Mouse (Mus musculus): ENCODE results near the gene Atp5g2. TPM values are rescaled to one million over a fixed set of nuclear protein-coding genes. Genes with fewer than 3 reads are reported as not detected.
A peak's percentile ranks its signal among the peaks of the same experiment; 100 is the strongest.
"Not testable (repeated sequence)": the region's sequence is repeated elsewhere in the genome, so short reads cannot be mapped to it uniquely, and the experiment has no call there.

Gene Atp5g2
- polyA plus RNA-seq, 1 experiment from 2014 or later: 118 TPM

DNA sequence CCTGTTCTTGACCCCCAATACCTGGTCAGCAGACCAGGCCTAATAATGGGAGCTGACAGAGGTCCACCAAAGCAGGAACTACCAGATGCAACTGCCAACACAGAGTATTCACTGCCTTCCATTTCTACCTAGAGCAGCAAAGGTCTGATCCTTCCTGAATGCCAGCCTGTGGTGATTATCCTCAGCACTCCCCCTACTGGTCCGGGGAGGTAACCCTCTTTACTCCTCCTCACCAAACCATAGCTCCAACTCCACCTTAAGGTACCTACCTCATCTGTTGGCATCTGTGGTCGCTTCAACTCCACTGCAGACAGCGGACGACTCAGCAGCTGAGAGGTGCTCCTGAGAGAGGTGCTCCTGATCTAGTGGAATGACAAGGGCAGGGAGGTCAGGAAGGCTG is 6.7 kb downstream of the Atp5g2 start:
- Histone ChIP-seq H3K27ac (replicated peaks in 1 of 2; ENCODE audit: control insufficient read depth in 1 of 2, insufficient read depth in 1 of 2, low read depth in 2 of 2, low read length in 2 of 2) (no peak overlapping the region), H3K27me3 (ENCODE audit: control insufficient read depth, insufficient read depth, low read length) (no peaks in the 10 kb centered on the region), H3K4me1 (ENCODE audit: control insufficient read depth in 2 of 2, insufficient read depth in 2 of 2, low read length in 2 of 2) (peaks cover 2 to 6% of the 10 kb centered on the region in 2 experiments; a peak in 3 of 4 replicates), H3K4me2 (ENCODE audit: low read length) (no peak overlapping the region), H3K9me3 (ENCODE audit: control insufficient read depth, low read length) (no peaks in the 10 kb centered on the region), H3K36me3 (ENCODE audit: control insufficient read depth, insufficient read depth, low read length) (peaks cover 88% of the 10 kb centered on the region), H3K9ac (ENCODE audit: low read length) (no peak overlapping the region), H3K4me3 (ENCODE audit: control insufficient read depth in 1 of 2, insufficient read depth in 1 of 2, low read depth in 1 of 2, low read length in 2 of 2) (no peak overlapping the region)
- 41% methylated on average over 4 of the region's 4 CpGs for WGBS
- ATAC-seq (ENCODE audit: insufficient number of reproducible peaks, insufficient read depth, low FRiP score, low read depth): no peak

GRCm38 (mm10) chr15:102663825-102664224 is 8.3 kb downstream of the Atp5g2 start:
- H3K4me3 ChIP-seq (ENCODE audit: control insufficient read depth in 1 of 2, insufficient read depth in 1 of 2, low read depth in 1 of 2, low read length in 2 of 2): no peak overlapping the region
- peaks cover 87% of the 10 kb centered on the region for H3K36me3 ChIP-seq (ENCODE audit: control insufficient read depth, insufficient read depth, low read length)
- H3K4me1 ChIP-seq (ENCODE audit: control insufficient read depth in 2 of 2, insufficient read depth in 2 of 2, low read length in 2 of 2): no peaks in the 10 kb centered on the region; a peak in 1 of 4 replicates
- no peak overlapping the region for H3K9ac ChIP-seq (ENCODE audit: low read length)
- H3K4me2 ChIP-seq (ENCODE audit: low read length): no peak overlapping the region
- no peak for ATAC-seq (ENCODE audit: insufficient number of reproducible peaks, insufficient read depth, low FRiP score, low read depth)
- H3K9me3 ChIP-seq (ENCODE audit: control insufficient read depth, low read length): no peaks in the 10 kb centered on the region
- H3K27me3 ChIP-seq (ENCODE audit: control insufficient read depth, insufficient read depth, low read length): no peaks in the 10 kb centered on the region
- H3K27ac ChIP-seq (replicated peaks in 1 of 2; ENCODE audit: control insufficient read depth in 1 of 2, insufficient read depth in 1 of 2, low read depth in 2 of 2, low read length in 2 of 2): no peak overlapping the region
- 92% methylated on average over 8 of the region's 8 CpGs for WGBS

DNA sequence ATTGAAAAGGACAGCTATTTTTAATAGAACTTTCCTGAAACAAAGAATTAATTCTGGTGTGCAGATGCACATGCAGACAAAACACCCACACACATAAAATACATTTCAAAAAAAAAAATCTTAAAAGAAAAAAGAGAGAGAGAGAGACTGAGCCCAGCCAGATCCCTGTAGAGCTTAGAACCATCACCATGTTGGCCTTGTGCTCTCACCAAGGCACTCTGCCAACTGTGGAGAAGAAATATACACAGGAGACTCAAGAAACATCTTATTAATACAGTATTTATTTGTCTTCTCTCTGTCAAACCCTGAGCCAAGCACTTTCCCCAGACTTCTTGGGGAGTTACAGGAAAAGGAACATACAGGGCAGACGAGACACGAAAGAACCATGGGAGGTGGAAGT is 9.6 kb downstream of the Atp5g2 start:
- ATAC-seq (ENCODE audit: insufficient number of reproducible peaks, insufficient read depth, low FRiP score, low read depth); H3K9me3 ChIP-seq (ENCODE audit: control insufficient read depth, low read length); H3K27ac ChIP-seq (replicated peaks in 1 of 2; ENCODE audit: control insufficient read depth in 1 of 2, insufficient read depth in 1 of 2, low read depth in 2 of 2, low read length in 2 of 2); H3K4me3 ChIP-seq (ENCODE audit: control insufficient read depth in 1 of 2, insufficient read depth in 1 of 2, low read depth in 1 of 2, low read length in 2 of 2); H3K4me2 ChIP-seq (ENCODE audit: low read length); H3K9ac ChIP-seq (ENCODE audit: low read length); H3K27me3 ChIP-seq (ENCODE audit: control insufficient read depth, insufficient read depth, low read length): not testable (repeated sequence)
- H3K4me1 ChIP-seq (ENCODE audit: control insufficient read depth in 2 of 2, insufficient read depth in 2 of 2, low read length in 2 of 2): peaks cover 6 to 11% of the 10 kb centered on the region in 2 experiments
- no CpG with 5 or more reads among the region's 2 CpGs for WGBS
- peaks cover 74% of the 10 kb centered on the region for H3K36me3 ChIP-seq (ENCODE audit: control insufficient read depth, insufficient read depth, low read length)

DNA sequence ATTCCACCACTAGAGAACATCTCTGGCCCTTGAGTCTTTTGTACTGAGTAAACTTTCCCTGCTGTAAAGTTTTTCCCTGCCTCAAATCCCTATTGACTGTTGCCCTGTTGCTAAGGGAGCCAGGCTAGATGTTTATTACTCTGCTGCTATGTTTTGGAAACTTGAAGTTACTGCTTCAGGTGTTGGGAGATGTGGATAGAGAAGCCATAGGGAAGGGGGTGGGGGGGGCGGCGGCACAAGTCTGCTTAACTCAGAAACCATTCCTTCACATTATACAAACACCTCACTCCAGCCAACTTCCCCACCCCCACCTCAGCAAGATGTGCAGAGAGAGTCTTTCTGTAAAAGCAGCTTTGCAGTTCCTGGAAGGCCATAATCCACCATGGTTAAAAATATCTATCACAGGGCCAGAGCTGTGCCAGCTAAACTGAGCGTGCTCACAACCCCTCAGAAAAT is 14.2 kb downstream of the Atp5g2 start:
- no peak; the same call in 1 of the 2 replicates for ATAC-seq (ENCODE audit: insufficient number of reproducible peaks, insufficient read depth, low FRiP score, low read depth)
- H3K27me3 ChIP-seq (ENCODE audit: control insufficient read depth, insufficient read depth, low read length): no peaks in the 10 kb centered on the region
- H3K9ac ChIP-seq (ENCODE audit: low read length): peak overlapping the region; percentile 31; the same call in 1 of the 2 replicates
- 0 out of 2 replicates have a peak overlapping the region, but pooled peaks have one; percentile 31 for H3K4me2 ChIP-seq (ENCODE audit: low read length)
- peaks cover 28% of the 10 kb centered on the region for H3K36me3 ChIP-seq (ENCODE audit: control insufficient read depth, insufficient read depth, low read length)
- no peak overlapping the region for H3K4me3 ChIP-seq (ENCODE audit: control insufficient read depth in 1 of 2, insufficient read depth in 1 of 2, low read depth in 1 of 2, low read length in 2 of 2)
- no peaks in the 10 kb centered on the region for H3K9me3 ChIP-seq (ENCODE audit: control insufficient read depth, low read length)
- 33% methylated on average over 3 of the region's 3 CpGs for WGBS
- peak overlapping the region; percentile 89 to 91 for H3K27ac ChIP-seq (replicated peaks in 1 of 2; ENCODE audit: control insufficient read depth in 1 of 2, insufficient read depth in 1 of 2, low read depth in 2 of 2, low read length in 2 of 2)
- H3K4me1 ChIP-seq (ENCODE audit: control insufficient read depth in 2 of 2, insufficient read depth in 2 of 2, low read length in 2 of 2): peaks cover 16 to 20% of the 10 kb centered on the region in 2 experiments

- Histone ChIP-seq H3K4me3 (ENCODE audit: control insufficient read depth in 1 of 2, insufficient read depth in 1 of 2, low read depth in 1 of 2, low read length in 2 of 2) (no peak overlapping the region), H3K4me1 (ENCODE audit: control insufficient read depth in 2 of 2, insufficient read depth in 2 of 2, low read length in 2 of 2) (peaks cover 16 to 20% of the 10 kb centered on the region in 2 experiments), H3K27ac (replicated peaks in 1 of 2; ENCODE audit: control insufficient read depth in 1 of 2, insufficient read depth in 1 of 2, low read depth in 2 of 2, low read length in 2 of 2) (peak overlapping the region; percentile 89), H3K27me3 (ENCODE audit: control insufficient read depth, insufficient read depth, low read length) (no peaks in the 10 kb centered on the region), H3K9me3 (ENCODE audit: control insufficient read depth, low read length) (no peaks in the 10 kb centered on the region), H3K9ac (ENCODE audit: low read length) (no peak overlapping the region; the same call in 1 of the 2 replicates), H3K4me2 (ENCODE audit: low read length) (peak overlapping the region; percentile 31), H3K36me3 (ENCODE audit: control insufficient read depth, insufficient read depth, low read length) (peaks cover 16% of the 10 kb centered on the region)
- ATAC-seq (ENCODE audit: insufficient number of reproducible peaks, insufficient read depth, low FRiP score, low read depth): peak; percentile 84
- WGBS: 52% methylated on average over 4 of the region's 4 CpGs
Observed at GRCm38 (mm10) chr15:102656658-102657057, 15.5 kb downstream of the Atp5g2 start.

- 79% methylated on average over 8 of the region's 9 CpGs for WGBS
- H3K27ac ChIP-seq (replicated peaks in 1 of 2; ENCODE audit: control insufficient read depth in 1 of 2, insufficient read depth in 1 of 2, low read depth in 2 of 2, low read length in 2 of 2); H3K36me3 ChIP-seq (ENCODE audit: control insufficient read depth, insufficient read depth, low read length); H3K9me3 ChIP-seq (ENCODE audit: control insufficient read depth, low read length); H3K9ac ChIP-seq (ENCODE audit: low read length); H3K4me1 ChIP-seq (ENCODE audit: control insufficient read depth in 2 of 2, insufficient read depth in 2 of 2, low read length in 2 of 2); H3K27me3 ChIP-seq (ENCODE audit: control insufficient read depth, insufficient read depth, low read length); ATAC-seq (ENCODE audit: insufficient number of reproducible peaks, insufficient read depth, low FRiP score, low read depth); H3K4me2 ChIP-seq (ENCODE audit: low read length); H3K4me3 ChIP-seq (ENCODE audit: control insufficient read depth in 1 of 2, insufficient read depth in 1 of 2, low read depth in 1 of 2, low read length in 2 of 2): not testable (repeated sequence)
Observed at GRCm38 (mm10) chr15:102651928-102652660, 20.1 kb downstream of the Atp5g2 start.

DNA sequence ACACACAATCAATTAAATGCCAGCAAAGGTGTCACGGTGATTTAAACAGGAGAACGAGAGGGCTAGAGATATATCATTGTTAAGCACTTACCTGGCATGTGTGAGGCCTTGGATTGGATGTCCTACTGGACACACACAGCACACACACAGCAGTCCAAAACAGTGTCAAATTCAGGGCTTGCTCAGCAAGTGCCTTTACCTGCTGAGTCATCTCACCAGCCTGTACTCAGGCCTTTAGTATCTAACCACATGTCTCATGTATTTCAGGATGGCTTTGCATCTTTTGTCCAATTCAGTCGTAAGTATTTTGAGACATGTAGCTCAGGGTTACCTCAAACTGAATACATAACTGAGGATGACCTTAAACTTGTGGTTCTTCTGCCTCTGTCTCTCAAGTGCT is 21.0 kb downstream of the Atp5g2 start:
- no peak overlapping the region for H3K9ac ChIP-seq (ENCODE audit: low read length)
- H3K4me1 ChIP-seq (ENCODE audit: control insufficient read depth in 2 of 2, insufficient read depth in 2 of 2, low read length in 2 of 2): peaks cover 0 to 3% of the 10 kb centered on the region in 2 experiments; a peak in 2 of 4 replicates
- no peak overlapping the region for H3K27ac ChIP-seq (replicated peaks in 1 of 2; ENCODE audit: control insufficient read depth in 1 of 2, insufficient read depth in 1 of 2, low read depth in 2 of 2, low read length in 2 of 2)
- H3K4me2 ChIP-seq (ENCODE audit: low read length): no peak overlapping the region
- H3K27me3 ChIP-seq (ENCODE audit: control insufficient read depth, insufficient read depth, low read length): no peaks in the 10 kb centered on the region
- no peak for ATAC-seq (ENCODE audit: insufficient number of reproducible peaks, insufficient read depth, low FRiP score, low read depth)
- no peaks in the 10 kb centered on the region for H3K36me3 ChIP-seq (ENCODE audit: control insufficient read depth, insufficient read depth, low read length)
- no peak overlapping the region for H3K4me3 ChIP-seq (ENCODE audit: control insufficient read depth in 1 of 2, insufficient read depth in 1 of 2, low read depth in 1 of 2, low read length in 2 of 2)
- H3K9me3 ChIP-seq (ENCODE audit: control insufficient read depth, low read length): no peaks in the 10 kb centered on the region
- WGBS: 75% methylated on average over 3 of the region's 3 CpGs

Measured in heart, embryonic 14.5 days (tissue).